Mouse (Mus musculus): ENCODE measurements around the gene Zfp784.
"Not testable (repeated sequence)": the region's sequence is repeated elsewhere in the genome, so short reads cannot be mapped to it uniquely, and the experiment has no call there.

Zfp784 gene

GRCm38 (mm10) chr7:5038109-5038732 lies at the start of gene Zfp784:
Gene Zfp784 (minus strand): TSS chr7:5038446.
- in situ Hi-C loops (cut with MboI): no loop called here

GRCm38 (mm10) chr7:5087886-5088285 lies 49.6 kb upstream of the Zfp784 start:
- in situ Hi-C loops (cut with MboI): no loop called here

DNA sequence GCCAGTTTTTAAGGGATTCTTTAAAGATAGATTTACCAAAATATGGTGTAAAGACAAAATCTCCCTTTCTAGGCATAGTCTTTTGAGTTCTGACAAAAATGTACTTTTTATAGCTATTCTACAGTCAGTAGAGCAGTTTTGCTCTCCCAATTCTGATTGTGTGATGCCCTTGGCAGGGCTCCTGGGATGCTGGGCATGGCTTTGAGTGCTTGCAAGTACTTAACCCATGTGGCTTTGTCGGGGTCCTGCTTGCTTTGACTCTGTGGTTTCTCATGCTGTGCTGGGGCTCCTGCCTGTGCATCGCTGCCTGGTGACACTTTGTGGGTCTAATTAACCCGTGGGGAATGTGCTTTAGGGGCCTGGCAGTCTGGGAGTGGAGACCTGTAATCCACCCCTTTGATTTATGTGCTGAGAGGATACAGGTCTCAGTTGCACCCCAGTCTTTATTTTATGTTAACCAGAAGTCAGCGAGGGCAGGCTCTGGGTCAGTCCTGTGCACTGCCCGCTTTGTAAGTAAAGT lies 48.7 kb upstream of the Zfp784 start:
- in situ Hi-C loops (cut with MboI): no loop called here

GRCm38 (mm10) chr7:5085512-5085911 lies 47.3 kb upstream of the Zfp784 start:
- in situ Hi-C loops (cut with MboI): no loop called here

- in situ Hi-C loops (cut with MboI): no loop called here
Observed at GRCm38 (mm10) chr7:5083325-5084105, 45.3 kb upstream of the Zfp784 start.

DNA sequence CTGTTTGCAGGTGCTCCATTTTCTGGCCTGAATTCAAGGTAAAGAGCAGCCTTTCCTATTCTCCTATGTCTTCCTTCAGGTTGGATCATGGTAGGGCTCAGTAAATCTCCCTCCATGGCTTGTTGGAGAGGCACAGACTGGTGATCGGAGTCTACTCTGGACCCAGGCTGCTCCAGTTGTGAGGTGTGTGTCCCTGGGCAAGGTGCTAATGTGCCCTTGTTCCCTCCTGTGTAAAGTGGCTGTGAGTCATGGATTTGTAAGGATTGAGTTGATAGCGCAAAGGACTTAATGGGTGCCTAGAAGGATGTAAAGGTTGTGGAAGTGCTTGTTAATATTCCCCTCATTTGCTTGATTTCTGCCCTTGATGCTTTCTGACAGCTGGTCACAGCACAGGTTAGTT lies 43.7 kb upstream of the Zfp784 start:
- in situ Hi-C loops (cut with MboI): no loop called here

DNA sequence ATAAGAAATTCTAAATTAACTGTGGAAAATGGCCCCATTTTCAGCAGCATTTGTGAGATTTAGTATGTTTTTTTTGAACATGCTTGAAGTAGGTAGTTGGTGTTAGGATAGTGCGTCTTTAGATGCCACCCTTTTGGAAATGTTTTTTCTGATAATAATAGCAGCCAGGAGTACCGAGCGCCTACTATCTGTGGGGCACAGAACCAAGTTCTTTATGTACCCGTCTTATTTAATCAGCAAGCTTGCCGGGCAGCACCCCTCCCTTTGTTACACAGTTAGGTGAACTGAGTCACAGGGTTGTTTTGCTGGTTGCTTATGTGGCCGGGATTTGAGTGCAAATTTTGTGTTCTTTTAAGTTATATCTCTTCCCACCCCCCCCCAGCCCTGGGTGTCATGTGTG lies 43.0 kb upstream of the Zfp784 start:
- in situ Hi-C loops (cut with MboI): no loop called here

DNA sequence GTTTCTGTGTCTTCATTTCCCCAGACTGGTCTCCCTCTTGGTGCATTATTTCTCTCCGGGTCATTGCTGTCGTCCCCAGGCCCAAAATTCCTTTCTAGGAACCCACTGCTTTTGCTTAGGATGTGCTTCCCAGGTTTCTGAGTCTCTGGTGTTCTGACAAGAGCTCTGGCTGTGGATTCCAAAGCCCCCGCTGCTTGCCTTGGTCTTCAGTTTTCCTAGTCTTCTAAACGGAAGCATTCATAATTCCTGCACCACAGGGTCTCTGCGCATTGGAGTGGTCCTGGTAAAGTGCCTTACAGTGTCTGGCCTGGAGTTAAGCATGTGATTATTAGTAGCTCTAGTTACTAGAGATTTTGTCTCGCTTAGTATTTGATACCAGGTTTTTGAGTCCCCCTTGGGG lies 42.6 kb upstream of the Zfp784 start:
- in situ Hi-C loops (cut with MboI): no loop called here

GRCm38 (mm10) chr7:5080010-5080751 lies 41.9 kb upstream of the Zfp784 start, which contains the start of gene Epn1:
Gene Epn1 (plus strand): TSS chr7:5080235.
- in situ Hi-C loops (cut with MboI): no loop called here

GRCm38 (mm10) chr7:5079365-5080009 lies 41.2 kb upstream of the Zfp784 start:
- in situ Hi-C loops (cut with MboI): not testable (repeated sequence)

- in situ Hi-C loops (cut with MboI): no loop called here
Observed at GRCm38 (mm10) chr7:5076931-5077330, 38.7 kb upstream of the Zfp784 start.

- in situ Hi-C loops (cut with MboI): no loop called here
Observed at GRCm38 (mm10) chr7:5074984-5075383, 36.7 kb upstream of the Zfp784 start.

GRCm38 (mm10) chr7:5073586-5073985 lies 35.3 kb upstream of the Zfp784 start:
- in situ Hi-C loops (cut with MboI): no loop called here

GRCm38 (mm10) chr7:5064886-5065285 lies 26.6 kb upstream of the Zfp784 start:
- in situ Hi-C loops (cut with MboI): no loop called here

- in situ Hi-C loops (cut with MboI): no loop called here
Observed at GRCm38 (mm10) chr7:5062360-5063001, 24.2 kb upstream of the Zfp784 start.

DNA sequence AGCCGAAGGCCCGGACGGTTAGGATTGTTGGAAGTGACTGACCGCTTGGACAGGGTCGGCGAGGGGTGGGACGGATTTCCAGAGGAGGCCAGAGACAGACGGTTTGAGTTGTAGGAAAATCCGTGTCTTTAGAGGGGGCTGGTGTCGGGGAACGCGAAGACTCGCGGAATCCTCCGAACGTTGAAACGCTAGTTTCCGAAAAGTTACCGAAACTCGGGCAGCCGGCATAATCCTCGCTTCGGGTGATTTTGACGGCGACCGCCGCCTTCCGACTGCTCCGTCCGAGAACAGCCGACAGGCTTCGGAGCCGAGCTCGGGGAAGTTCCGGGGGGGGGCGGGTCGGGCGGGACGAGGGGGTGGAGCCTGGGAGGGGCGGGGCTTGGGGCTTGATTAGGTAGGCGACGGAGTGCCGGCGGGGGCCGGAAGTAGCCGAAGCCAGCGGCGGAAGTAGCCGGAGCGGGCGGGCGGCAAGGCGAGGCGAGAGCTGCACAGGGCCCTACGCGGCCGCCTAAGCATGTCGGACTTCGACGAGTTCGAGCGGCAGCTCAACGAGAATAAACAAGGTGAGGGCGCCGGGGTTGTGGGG lies 23.6 kb upstream of the Zfp784 start, which contains the start of gene U2af2:
Gene U2af2 (plus strand): TSS at position 370 of the 586 bp plus-strand sequence.
- in situ Hi-C loops (cut with MboI): no loop called here

DNA sequence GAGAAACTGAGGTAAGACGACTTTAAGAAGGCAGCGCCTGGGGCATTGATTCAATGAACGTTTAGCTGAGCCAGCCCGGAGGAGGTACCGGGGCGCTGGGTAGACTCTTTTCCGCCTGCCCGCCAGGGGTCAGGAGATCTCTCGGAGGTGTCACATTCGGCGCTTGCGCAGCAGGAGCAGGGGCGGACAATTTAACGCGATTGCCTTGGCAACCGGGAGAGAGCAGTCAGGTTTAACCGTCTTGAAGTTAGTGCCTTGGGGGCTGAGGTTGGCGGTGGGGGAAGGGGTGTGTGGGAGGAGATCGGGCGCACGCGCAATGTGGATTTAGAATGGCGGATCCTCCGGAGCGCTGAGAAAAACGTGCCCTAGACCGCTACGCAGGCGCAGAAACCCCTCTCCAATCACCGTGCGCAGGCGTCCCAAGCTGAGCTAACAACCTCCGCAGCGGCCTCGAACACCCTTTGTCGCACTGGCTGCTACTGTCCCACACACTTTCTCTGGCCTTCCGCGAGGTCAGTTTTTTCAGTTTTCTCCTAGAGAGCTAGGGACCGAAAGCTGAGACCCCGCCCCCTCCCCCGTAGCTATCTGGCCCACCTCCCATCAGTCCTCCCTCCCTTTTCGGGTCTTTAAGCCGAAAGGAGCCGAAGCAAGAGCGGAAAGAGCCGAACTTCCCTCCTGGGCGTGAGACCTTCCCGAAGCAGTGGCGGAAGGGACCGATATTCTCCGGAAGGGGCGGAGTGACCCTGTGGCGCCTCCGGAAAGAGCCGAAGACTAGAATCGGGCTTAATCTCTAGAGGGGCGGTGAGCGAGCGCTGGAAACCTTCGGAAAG lies 22.9 kb upstream of the Zfp784 start:
- in situ Hi-C loops (cut with MboI): no loop called here

DNA sequence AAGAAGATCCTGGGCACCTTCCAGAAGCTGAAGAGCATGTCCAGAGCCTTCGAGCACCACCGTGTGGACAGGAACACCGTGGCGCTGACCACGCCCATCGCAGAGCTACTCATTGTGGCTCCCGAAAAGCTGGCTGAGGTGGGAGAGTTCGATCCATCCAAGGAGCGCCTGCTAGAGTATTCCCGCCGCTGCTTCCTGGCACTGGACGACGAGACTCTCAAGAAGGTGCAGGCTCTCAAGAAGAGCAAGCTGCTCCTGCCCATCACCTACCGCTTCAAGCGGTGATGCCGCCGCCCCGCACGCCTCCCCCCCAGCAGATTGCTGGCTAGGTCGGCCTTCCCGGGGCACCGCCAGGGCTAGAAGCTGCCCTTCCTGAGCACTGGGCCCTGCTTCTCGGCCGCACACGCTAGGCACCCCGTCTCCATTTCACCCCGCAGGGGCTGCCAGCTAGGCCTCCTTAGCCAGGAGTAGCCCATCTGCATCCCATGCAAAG lies 22.0 kb upstream of the Zfp784 start:
- in situ Hi-C loops (cut with MboI): no loop called here

GRCm38 (mm10) chr7:5059421-5059820 lies 21.2 kb upstream of the Zfp784 start:
- in situ Hi-C loops (cut with MboI): no loop called here

- in situ Hi-C loops (cut with MboI): no loop called here
Observed at GRCm38 (mm10) chr7:5058631-5059030, 20.4 kb upstream of the Zfp784 start.
